7 mouse cellular contexts compared by ENCODE assay signal in the genomic region with DNA sequence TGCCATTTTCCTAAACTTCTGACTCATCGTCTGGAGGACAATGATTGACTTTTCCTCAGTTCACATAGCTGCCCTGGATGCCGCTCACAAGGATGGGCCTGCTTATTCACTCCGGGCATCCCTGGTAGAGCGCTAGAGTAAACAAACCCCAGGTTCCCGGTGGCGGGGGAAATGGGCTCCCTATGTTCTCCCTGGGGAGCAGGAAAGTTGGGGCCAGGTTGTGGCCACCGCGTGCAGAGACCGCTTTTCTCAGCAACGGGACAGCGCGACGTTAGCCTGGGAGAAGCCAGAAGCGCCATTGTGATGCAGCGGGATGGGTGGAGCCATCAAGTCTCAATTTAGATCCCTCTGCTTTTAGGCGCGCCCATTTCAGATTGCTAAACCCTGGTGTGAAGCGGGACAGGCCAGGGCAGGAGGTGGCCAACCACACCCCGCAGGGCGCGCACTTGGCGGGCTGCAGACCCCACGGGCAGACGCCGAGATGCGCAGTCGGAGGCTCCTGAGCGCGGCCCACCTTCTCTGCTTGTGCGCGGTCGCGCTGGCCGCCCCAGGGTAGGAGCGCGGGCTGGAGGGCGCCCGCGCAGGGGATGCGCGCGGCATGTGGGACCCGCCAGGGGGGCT. TPM values are rescaled to one million over a fixed set of nuclear protein-coding genes. Genes with fewer than 3 reads are reported as not detected.
DNase-seq lines count a peak whose midpoint lies in the region.

Gene Cd109, plus strand, starts transcription at position 146 of the 621 bp plus-strand sequence.

- peak within 1 kb of the TSS; percentile 90 for H3K27ac ChIP-seq in embryonic facial prominence, embryonic 10.5 days (replicated peaks)
- peak within 1 kb of the TSS; percentile 84 for H3K27ac ChIP-seq in heart, embryonic 10.5 days

- H3K4me3 ChIP-seq in embryonic facial prominence, embryonic 10.5 days = peak within 1 kb of the TSS; percentile 78
- H3K4me3 ChIP-seq in heart, embryonic 10.5 days = peak within 1 kb of the TSS; percentile 70

- H3K9me3 ChIP-seq in embryonic facial prominence, embryonic 10.5 days = no peaks in the 10 kb centered on the region
- H3K9me3 ChIP-seq in heart, embryonic 10.5 days = no peaks in the 10 kb centered on the region

- peaks cover 20% of the 10 kb centered on the region for H3K4me1 ChIP-seq in embryonic facial prominence, embryonic 10.5 days
- H3K4me1 ChIP-seq in heart, embryonic 10.5 days = no peaks in the 10 kb centered on the region

- H3K27me3 ChIP-seq in embryonic facial prominence, embryonic 10.5 days (replicated peaks; ENCODE audit: low read depth, poor library complexity, severe bottlenecking) = peaks cover 26% of the 10 kb centered on the region
- peaks cover 16% of the 10 kb centered on the region for H3K27me3 ChIP-seq in heart, embryonic 10.5 days (ENCODE audit: insufficient read depth, poor library complexity, severe bottlenecking)

- peak; percentile 35 to 38 for DNase-seq in urinary bladder, adult 18-20 months (ENCODE audit: low spot score in 2 of 2)
- DNase-seq in urinary bladder, postnatal 10 days (ENCODE audit: low spot score) = no peak
- peak; percentile 77 for DNase-seq in embryonic facial prominence, embryonic 10.5 days (ENCODE audit: low spot score)
- peak; percentile 79 for DNase-seq in heart, embryonic 10.5 days (ENCODE audit: low spot score)
- DNase-seq in kidney, postnatal 14 days = peak; percentile 41
- DNase-seq in lung, postnatal 25 days (ENCODE audit: low spot score) = peak; percentile 2
- DNase-seq in right cerebral cortex, adult 2 months (ENCODE audit: low spot score in 2 of 2) = peak; percentile 11 to 32

- under 1% methylated on average over 43 of the region's 43 CpGs for WGBS in embryonic facial prominence, embryonic 10.5 days
- WGBS in heart, embryonic 10.5 days = under 1% methylated on average over 43 of the region's 43 CpGs

- no peaks in the 10 kb centered on the region for H3K36me3 ChIP-seq in embryonic facial prominence, embryonic 10.5 days (replicated peaks)
- no peaks in the 10 kb centered on the region for H3K36me3 ChIP-seq in heart, embryonic 10.5 days

RNA-seq across cellular contexts. Expression of gene Cd109, which starts in this region (rescaled TPM):
- 4.0 and 4.4 TPM in 2 replicates for polyA plus RNA-seq in embryonic facial prominence, embryonic 10.5 days (2016; fragmentation: Nextera tagmentation; extraction: Ambion mirVana)
- 1.1 and 1.3 TPM in 2 replicates for polyA plus RNA-seq in heart, embryonic 10.5 days (2016; fragmentation: Nextera tagmentation; extraction: Ambion mirVana)
